Mouse (Mus musculus) gastrocnemius, postnatal 4 days (tissue): ENCODE measurements around the gene Pfkm. TPM values are rescaled to one million over a fixed set of nuclear protein-coding genes. Genes with fewer than 3 reads are reported as not detected.

ENCODE experiments used
- DNase-seq, 2 experiments: peaks; one replicate each; pipeline ENCODE4 v3.0.0; 2021 to 2022; ENCODE audit warnings: low spot score in 2 of 2, mixed read lengths in 2 of 2
- total RNA-seq, 2 experiments: library from RNA; stranded (reverse); gene quantifications; 2 replicates each; pipeline ENCODE4 v1.2.3; 2021

The Pfkm gene
- total RNA-seq, 2 experiments from 2014 or later, result 776 to 786 TPM

DNA sequence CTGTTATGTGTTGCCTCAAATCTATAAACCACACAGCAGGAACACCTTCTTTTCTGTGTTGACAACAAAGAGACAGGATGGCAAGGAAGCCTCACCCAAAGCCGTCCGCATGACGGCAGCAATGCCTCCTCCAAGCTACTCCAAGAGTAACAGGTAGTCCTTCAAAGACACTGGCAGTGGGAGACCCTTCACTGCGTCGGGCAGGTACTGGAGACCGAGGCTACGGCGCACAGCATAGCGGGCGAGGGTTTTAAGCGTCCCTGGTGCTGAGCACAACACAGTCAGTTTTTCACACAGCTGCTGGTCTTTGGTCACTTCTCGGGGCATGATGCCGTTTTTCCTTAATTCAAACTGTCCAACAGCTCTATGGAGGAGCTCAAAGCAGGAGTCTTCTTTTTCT, 43.3 kb downstream of the Pfkm start:
- no peak for DNase-seq

DNA sequence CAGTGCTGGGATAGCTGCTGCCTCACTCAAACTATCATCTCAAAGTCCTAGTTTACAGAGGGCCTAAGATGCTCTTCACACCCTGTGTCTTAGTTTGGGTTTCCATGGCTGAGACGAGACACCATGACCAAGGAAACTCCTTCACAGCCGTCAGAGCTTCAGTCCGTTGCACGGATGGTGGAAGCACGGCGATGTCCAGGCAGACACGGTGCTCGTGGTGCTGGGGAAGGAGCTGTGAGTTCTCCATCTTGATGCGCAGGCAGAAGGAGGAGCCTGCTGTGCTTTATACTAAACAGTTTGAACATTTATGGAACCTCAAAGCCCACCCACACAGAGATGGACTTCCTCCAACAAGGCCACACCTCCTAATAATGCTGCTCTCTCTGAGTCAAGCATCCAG, 44.5 kb downstream of the Pfkm start:
- DNase-seq, result no peak

DNA sequence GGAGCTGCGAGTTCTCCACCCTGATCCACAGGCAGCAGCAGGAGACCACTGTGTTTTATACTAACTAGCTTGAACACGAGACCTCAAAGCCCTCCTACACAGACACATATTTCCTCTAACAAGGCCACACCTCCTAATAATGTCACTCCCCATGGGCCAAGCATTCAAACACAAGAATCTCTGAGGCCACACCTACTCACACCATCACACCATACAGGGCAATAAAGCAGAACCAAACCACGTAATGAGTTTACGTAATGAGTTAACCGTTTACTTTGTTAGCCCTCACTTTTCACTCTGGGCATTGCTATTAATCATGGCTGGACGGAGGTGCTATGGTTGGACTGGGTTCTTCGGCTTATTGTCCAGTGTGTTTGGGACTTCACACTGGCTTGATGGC, 47.4 kb downstream of the Pfkm start:
- DNase-seq, result no peak

DNA sequence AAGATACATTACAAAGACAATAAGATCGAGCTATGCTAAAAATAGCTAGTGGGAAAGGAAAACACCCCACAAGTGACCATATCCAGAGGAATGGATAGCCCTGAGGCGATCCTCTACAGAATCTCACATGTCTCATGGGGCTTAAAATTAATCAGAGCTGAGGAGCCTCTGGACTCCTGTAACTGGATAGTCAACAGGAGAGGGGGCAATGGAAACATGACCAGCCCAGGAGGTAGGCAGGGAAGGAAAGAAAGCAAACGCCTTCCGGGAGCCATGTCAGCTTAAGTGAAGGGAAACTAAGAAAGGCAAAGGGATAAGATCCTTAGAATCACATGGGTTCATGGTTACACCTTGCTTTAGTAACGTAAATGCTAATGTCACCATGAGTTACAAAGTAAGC, 48.4 kb downstream of the Pfkm start:
- no peak for DNase-seq

DNA sequence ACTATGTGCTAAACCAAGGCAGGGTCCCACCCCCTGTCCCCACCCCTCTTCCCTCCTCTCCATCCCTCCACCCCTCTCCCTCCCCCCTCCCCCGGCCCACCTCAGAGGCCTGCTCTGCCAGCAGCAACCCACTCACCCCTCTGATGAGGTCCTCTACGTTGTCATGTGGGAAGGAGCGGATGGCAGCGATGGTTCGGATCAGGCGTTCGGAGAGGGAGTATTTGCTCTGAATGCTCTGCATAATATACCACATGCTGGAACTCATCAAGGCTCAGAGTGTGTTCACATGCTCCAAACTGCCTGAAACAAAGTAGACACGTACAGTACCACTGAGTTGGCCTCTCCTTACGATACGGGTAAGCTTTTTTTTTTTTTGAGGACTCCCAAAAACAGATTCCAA, 50.1 kb downstream of the Pfkm start:
- DNase-seq, result no peak

DNA sequence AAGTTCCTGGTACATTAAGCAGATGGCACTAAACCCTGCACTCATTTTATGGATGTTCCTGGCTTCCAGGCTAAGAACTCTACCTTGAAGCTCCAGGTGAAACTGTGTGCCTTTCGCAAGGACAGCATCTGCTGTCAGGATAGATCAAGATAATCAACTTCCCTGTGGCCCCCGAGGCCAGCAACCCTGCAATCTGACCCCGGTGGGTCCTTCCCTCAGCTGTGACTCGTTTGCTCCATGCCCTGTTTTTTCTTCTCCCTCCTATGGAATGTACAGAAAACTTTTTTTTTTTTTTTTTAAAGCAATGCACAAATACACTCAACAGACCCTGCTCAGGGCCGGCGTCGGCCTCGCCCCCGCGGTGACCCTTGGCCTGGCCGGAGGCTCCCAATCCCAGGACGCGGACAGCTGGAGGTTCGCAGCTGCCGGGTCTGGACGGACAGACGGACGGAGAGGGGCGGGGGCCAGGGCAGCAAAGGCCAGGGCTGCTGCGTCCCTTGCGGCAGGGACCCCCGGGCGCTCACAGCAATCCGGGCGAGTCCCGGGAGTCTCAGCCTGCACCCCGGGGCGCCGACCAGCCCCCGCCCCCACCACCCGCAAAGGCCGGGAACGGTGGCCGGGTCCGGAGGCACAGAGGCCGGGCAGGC, 52.6 kb downstream of the Pfkm start:
- DNase-seq, result peak in 1 of 2 experiments; percentile 50

DNA sequence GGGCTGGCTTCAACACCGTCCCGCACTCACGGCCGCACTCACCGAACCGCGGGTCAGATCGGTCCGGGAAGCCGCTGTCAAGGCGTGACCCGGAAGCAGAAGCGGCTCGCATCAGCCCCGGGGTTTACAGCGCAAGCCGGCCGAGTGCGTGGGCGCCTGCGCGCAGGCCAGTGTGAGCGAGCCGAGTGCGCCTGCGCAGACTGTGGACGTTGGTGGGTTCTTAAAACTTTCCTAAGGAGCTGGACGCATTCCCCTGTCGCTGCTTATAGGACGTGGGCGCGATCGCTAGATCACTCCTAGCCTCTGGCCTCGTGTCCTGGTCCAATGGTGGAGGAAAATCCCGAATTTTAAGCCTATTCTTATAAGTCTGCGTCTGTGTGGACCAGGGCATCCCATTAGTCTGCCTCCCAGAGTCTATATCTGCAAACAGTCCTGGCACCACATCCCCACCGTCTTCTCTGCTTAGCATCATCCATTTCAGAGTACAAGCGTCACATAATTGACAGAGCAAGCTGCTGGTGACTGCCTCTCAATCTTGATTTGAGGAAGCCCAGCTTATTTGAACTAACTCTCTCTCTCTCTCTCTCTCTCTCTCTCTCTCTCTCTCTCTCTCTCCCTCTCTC, 53.3 kb downstream of the Pfkm start:
- peak; percentile 89 to 95 for DNase-seq

DNA sequence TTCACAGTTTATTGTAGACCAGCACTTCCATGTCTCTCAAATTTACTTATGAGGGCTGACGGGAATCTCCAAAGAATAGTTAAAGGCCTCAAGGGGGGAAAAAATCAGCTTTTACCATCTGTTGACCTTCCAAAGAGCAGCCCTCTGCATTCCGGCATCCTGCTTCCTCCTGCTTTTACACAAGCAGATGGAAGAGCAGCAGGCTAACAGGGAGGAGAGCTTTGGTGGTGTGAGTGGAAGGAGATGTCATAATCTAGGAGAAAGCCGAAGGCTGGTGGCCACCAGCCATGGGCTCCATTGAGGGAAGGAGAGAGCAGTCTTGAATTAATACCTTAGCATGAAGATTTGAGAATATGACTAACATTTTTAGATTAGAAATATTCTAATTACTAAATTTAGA, 56.0 kb downstream of the Pfkm start:
- DNase-seq, result no peak

DNA sequence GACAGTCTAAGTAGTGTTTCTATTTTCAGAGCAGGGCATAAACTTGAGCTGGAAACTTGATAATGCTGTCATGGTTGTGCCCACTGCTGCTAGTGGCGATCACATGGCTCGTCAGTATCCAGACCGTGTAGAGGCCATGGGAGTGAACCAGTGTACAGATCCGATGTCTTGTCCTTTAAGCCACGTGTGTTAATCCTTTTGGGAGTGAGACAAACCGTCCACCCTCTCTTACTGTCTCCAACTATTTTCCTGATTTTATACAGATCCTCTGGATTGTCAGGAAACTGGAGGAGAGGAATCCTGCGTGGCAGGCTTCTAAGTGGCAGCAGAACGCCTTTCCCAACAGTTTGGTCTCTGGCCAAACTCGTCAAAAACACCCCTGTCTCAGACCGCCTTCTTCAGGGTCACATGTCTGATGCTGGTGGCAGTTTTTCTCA, 56.8 kb downstream of the Pfkm start:
- DNase-seq, result no peak

DNA sequence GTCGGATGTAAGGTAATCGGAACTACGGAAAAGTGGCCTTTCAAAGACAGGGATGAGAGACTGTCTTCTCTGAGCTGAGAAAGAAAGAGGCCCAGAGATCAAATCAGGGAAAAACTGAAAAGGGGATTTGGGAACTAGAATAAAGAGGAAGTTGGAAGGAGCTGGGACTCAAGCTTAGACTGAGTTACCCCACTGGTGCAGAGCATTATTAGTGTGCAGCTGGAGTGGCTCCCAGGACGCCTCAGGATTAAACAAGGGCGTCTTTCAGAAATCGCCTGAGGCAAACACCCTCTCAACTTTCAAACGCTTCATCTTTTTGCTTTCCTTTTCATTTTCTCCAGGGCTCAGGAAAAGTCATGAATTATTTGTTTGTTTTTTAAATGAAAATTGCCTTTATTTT, 60.5 kb downstream of the Pfkm start:
- DNase-seq, result no peak

DNA sequence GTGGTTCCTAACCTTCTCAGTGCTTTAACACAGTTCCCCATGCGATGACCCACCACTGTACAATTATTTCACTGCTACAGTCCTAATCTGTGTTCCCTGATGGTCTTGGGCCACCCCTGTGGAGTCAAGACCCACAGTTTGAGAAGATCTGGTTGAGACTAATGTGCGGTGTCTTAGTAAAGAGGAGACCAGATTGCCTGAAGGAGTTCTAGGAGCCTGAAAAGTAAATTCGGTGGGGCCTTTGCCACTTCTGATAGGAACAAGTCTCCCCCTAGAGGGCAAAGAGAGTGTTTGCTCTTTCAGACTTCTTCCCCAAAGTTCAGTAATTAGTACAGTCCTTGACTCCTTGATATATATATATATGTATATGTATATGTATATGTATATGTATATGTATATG, 61.2 kb downstream of the Pfkm start:
- DNase-seq, result no peak

DNA sequence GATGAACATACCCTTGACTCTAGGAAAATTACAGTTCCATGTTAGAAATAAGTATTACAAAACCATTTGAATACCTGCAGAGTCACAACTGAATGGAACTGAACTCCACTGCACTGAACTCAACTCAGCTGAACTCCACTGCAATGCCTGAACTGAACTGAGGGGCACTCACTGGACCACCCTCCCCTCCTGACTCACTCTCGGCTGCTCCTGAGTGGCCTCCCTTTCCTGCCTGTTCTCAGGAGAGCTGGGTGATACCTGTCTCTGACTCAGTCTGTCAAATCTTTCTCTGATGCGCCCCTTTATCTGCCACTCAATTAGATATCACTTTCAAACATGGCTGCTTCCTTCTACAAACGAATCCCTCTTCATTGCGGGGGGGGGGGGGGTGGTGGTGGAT, 61.8 kb downstream of the Pfkm start:
- DNase-seq, result no peak

DNA sequence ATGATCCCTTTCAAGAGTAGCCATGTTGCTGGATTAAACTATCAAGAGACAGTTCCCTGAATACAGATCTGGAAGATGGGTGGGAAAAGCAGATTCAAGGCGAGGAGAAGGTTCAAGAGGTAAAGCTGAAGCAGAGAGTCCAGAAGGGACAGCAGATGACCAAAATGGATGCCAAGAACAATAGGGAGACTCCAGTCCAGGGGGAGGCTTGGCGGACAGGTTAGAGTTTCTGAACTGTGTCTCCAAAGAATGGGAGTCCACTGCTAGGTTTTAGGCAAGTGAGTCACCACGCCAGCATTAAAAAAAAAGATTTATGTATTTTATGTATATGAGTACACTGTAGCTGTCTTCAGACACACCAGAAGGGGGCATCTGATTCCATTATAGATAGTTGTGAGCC, 62.2 kb downstream of the Pfkm start:
- no peak for DNase-seq

DNA sequence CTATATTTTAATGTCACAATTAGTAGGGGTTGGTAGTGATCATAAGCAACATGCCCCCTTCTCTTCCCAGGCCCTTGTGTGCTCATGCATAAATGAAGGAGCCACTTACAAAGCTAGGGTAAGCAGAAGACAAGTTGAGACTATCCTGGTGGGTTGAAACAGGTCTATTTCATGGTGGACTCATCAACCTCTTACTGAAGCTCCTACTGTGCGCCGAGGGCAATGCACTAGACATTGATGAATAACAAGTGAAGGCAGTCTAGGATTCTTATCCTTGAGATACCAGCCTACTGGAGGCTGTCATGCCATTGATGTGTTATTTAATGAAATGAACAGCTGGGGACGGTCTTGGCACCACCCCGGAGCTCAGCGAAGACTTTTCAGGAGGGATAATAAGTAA, 62.9 kb downstream of the Pfkm start:
- DNase-seq, result no peak

DNA sequence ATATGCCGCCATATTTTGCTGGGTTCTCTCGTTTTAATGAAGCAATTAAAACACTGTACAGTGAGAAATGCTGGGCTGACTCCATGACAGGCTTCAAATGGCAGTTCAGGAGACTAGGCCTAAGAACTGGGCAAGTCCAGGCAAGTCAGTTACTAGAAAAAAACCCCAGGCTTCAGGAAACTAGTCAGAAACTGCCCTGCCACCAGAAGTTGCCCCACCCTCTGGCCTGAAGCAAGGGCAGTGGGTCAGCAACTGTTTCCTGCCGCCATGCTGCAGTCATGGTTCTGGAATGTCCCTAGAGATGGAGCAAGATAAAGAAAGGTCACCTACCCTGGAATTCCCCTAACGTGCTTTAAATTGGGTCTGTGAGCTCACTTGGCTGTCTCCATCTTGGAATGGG, 63.6 kb downstream of the Pfkm start:
- DNase-seq, result no peak

DNA sequence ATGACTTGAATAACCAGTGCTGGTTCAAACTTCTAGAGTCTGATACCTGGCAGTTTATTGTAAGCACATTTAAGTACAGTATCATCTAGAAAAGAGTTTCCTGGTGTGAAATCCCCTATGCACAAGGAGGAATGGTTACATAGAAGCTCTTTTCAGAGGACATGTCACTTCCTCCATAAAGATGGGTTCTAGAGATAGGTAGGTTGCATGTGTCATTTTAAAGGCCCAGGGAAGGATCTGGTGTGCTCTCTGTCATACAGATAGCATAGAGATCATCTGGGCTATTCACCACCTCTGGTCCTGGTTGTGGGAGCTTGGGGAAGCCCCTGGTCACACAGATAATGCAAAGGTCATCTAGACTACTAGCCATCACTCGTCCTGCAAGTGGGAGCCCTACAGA, 64.9 kb downstream of the Pfkm start:
- no peak for DNase-seq

DNA sequence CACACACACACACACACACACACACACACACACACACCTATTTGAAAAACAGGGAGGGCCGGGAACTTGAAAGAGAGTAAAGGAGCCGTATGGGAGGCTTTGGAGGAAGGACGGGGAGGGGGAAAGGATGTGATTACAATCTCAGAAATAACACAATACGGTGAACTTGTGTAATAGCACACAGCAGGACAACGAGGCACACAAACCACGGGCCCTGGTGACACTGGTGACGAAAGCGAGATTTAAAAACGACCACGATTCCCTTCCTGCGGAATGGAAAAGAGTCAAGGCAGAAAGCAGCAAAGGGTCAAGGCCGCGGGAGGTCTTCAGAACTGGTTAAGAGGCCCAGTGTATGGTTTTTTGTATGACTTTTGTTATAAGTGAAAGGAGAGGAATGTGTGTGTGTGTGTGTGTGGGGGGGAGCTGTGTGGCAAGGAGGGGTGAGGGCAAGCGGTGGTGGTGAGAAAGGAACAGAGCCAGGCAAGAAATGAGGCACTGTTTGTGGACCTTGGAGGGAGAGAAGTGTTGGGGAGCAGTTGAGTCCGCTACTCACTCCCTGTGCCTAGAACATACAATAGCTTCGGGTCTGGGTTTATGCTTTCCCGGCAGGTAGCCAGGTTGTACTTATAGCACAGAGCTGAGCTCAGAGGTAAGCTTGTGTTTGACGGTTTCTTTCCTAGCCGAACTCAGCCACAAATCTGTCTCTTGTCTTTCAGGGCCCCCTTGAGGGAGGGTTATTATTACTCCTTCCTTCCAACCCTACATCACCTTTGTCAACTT, 68.8 kb downstream of the Pfkm start:
- DNase-seq, result no peak

DNA sequence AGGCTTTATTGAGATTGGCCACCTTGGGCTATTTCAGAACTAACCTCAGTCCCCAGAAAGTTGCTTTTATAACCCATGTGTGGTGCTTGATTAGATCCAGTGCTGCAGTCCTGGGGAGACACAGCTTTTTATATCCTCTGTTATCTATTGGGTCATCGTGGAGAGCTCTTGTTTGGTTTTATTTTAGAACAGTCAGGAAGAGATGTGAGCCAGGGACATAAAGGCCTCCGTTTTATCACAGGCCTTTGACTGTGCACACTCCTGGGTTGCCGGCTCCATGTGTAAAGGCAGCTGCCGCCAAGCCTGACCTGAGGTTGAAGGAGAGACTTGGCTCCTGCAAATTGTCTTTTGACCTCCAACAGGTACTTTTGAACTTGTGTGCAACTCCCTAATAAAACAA, 70.2 kb downstream of the Pfkm start:
- no peak for DNase-seq

DNA sequence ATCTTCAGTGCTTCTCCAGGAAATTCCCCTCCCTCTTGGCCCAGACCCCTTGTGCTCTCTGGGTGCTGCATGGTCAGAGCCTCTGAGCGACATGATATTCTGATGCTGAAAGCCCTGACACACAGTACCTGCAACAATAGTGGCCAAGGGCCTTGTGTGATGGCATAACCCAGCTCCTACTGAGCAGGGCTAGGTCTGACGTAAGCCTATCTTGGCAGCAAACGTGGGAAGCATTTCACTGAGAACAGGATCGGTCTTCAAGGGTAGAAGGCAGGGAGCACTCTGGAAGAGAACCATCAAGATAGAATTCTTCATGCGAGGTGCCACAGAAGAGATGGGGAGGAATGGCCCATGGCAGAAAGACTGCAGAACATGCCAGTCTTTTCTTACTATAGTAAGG, 73.1 kb downstream of the Pfkm start, which contains the start of gene Asb8:
TSS of gene Asb8 (minus strand) at position 101 of the 400 bp plus-strand sequence.
- DNase-seq, result no peak

DNA sequence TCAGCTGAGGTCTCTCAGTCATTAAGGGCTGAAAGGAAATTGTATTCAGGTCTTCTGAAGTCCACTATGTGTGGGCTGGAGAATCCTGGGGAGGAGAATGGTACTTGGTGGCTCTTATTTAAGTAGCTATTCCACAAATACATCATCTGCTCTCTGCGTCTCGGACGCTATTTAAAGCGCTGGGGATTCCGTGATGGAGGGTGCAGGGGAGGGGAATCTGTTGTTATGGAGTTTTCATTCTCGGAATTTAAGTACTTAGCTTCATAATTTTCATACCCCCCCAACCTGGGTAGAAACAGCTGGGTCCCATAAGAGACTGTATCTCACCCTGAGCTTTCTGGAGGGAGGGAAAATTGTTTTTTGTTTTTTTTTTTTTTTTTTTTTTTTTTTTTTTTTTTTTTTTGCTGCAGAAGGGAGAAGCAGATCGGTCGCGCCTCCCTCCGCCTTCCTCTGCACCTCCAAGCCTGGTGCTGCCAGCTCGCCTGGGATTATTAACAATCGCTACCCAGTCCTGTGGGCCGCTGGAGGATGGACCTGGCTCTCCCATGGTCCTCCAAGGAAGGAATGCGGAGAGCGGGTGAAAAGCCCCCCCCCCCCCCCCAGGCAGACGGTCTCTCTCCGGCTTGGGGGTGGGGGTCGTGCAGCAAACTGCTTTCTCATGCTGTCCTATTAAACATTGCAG, 74.7 kb downstream of the Pfkm start, which contains the start of gene Ccdc184:
TSS of gene Ccdc184 (plus strand) at position 196 of the 682 bp plus-strand sequence.
- DNase-seq, result no peak
